Mouse (Mus musculus): ENCODE measurements at regions not wholly inside any gene's neighbourhood (a gene's known extent, or its start where the extent isn't known, plus 50 kb on each side); places are given as distances from the start of the nearest gene placed in this dataset.

DNA sequence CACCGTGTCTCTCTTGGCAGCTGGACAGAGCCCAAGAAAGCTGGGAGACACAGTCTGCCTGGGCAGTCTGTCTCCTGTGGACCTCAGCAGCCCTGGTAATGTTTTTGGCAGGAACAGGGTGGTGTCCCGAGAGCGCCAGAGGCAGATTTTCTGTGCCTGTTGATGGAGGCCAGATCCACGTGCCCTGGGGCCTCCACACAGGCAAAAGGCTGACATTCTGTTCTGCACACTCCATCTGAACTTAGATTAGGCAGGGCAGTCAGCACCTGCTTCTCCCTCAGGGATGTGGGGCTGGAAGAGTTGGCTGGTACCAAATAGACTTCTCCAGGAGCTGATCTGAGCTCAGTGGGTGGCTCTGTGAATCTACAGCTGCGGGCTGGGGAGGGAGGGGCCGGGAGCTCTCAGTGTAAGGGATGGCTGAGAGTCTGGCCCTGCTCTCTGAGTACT, 83.8 kb downstream of the Gadd45g start:
- DNase-seq (ENCODE audit: low spot score in 2 of 2), result peak in 1 of 2 experiments; percentile 34

- DNase-seq (ENCODE audit: low spot score in 2 of 2), result peak in 1 of 2 experiments; percentile 54
Observed at GRCm38 (mm10) chr13:51930931-51931330, 84.5 kb downstream of the Gadd45g start.

DNA sequence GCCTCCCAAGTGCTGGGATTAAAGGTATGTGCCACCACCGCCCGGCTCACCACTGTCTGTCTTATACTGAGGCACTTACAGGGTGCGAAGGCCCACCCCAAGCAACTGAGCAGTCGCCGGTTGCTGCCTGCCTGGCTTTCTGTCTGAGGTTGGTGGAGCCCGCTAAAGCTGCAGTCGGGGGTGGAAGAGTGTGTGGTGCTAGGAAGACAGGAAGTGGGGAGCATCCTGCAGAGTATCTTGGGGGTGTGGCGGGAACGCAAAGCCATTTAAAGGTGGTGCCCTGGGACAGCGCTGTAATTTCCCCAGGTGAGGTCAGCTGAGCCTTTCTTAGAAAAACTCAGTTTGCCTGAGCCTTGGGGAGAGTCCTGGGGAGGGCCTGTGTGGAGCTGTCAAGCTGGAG, 89.3 kb downstream of the Gadd45g start:
- no peak for DNase-seq (ENCODE audit: low spot score in 2 of 2)

DNA sequence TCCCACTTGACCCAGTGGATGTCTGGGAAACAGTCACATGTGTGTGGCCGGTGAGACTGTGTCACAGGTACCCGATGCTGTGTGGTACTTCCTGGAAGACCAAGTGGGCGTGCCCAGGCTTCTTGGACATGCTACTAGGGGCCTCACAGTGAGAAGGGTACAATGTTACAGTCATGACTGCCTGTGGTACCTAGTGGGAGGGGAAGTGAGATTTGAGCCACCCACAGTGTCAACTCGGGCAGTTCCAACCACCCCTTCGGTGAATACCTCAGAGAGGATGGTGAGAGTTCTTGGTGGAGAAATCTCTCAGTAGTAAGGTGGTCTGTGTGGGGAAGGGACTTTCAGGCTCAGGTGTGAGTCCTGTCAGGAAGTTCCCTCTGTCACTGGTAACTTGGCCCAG, 90.0 kb downstream of the Gadd45g start:
- no peak for DNase-seq (ENCODE audit: low spot score in 2 of 2)

DNA sequence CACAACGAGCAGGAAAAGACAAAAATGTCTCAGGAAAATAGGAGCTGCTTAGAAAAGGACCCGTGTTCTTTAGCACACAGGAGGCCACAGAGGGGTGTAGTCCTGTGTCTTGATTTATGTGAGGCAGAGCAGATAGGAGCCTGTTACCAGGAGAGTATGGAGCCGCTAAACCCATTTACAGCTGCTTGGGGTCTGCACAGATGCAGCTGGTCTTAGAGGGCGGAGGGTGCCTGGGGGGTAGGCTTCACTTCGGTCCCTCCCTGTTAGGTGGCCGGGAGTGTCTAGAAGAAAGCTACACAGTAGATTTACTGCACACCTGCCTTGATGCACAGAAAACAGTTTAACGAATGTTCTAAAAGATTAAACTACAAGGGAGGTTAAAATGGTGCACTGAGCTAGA, 91.4 kb downstream of the Gadd45g start:
- DNase-seq (ENCODE audit: low spot score in 2 of 2), result no peak

- no peak for DNase-seq (ENCODE audit: low spot score in 2 of 2)
Observed at GRCm38 (mm10) chr13:51939262-51939661, 92.8 kb downstream of the Gadd45g start.

- no peak for DNase-seq (ENCODE audit: low spot score in 2 of 2)
Observed at GRCm38 (mm10) chr13:51939715-51940114, 93.2 kb downstream of the Gadd45g start.

DNA sequence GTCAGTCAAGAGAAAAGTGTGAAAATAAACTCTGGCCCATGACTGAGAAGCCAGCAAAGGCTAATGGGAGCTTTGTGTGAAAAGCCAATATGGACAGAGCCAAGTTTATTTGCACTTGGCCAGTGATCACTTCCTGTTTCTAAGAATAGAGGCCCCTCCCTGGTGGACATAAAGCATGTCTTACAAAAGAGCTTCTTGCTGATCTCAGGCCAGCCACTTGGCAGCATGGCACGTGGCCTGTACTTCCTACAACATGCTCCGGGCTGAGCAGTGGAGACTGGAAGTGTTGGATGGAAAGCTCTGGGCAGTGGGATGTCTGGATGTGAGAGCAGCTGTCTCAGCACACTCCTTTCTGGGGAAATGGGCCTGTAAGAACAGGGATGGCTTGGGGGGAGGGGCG, 99.7 kb downstream of the Gadd45g start:
- no peak for DNase-seq (ENCODE audit: low spot score in 2 of 2)

DNA sequence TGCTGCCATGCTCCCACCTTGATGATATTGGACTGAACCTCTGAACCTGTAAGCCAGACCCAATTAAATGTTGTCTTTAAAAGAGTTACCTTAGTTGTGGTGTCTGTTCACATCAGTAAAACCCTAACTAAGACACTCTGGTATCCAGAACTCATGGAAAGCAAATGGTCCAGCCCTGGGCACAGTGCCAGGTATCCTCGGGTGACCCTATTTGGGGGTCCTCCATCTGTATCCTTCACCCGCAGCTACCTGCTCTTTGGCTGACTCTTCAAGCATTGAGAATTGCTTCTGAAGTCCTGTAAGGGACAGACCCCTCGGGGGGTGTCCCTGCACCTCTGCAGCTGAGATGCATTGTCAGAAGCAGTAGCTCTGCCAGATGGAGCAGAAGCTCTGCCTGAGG, 102.4 kb downstream of the Gadd45g start:
- no peak for DNase-seq (ENCODE audit: low spot score in 2 of 2)

DNA sequence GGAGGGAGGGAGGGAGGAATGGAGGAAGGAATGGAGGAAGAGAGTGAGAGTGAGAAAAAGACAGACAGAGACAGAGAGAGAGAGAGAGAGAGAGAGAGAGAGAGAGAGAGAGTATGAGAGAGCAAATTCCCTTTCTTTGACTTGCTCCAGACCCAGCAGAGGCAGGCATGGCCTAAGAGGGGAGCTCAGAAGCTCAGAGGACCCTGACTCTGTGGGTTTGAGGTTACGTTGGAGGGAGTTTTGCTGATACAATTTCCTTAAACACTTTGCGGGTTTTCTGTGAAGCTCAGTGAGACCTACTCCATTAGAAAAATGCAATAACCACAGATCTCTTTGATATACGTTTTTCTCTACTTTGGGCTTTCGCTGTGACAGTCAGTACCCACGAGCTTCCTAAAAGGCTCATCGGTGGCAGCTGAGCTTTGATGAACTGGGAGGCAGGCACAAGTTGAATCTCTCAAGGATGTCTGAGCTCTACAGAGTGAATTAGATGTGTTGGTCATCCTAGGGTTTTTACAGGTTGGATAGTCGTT, 105.1 kb downstream of the Gadd45g start:
- DNase-seq (ENCODE audit: low spot score in 2 of 2), result no peak

DNA sequence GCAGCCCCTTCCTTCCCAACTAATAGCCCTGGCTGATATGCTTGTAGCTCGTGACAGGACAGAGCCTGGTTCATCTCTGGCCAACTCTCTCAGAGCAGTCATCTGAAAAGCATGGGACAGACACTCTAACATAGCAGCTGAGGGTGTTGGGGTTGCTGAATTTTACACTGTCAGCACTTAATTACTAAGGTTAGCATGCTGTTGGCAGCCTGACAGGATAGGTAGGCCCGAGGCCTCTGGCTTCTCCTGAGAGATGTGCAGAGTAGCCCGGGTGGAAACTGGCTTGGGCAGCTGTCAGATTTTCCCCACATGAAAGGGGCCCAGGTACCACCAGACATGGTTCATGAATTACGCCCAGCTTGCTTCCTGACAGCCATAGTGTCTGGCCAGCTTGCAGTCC, 106.6 kb downstream of the Gadd45g start:
- no peak for DNase-seq (ENCODE audit: low spot score in 2 of 2)

GRCm38 (mm10) chr13:51953569-51953968, 107.1 kb downstream of the Gadd45g start:
- DNase-seq (ENCODE audit: low spot score in 2 of 2), result no peak

- DNase-seq (ENCODE audit: low spot score in 2 of 2), result no peak
Observed at GRCm38 (mm10) chr13:51957101-51957500, 110.6 kb downstream of the Gadd45g start.

DNA sequence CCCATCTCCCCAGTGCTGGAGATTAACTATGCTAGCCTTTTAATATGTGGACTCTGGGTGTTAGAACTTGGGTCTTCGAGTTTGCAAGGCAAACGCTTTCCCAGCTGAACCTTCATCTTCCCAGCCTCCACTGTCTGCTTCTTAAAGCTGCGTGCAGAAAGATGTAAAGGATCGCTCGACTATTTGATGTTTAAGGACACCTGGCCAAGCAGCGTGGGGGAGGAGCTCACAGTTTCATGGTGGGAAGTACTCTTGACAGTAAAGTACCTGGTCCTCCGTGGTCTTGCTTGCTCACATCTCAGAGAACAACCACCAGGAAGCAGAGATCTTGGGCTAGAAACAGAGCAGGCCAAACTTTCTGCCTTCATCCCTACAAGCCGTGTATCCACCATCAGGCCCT, 113.1 kb downstream of the Gadd45g start:
- DNase-seq (ENCODE audit: low spot score in 2 of 2), result no peak

GRCm38 (mm10) chr13:51960262-51960661, 113.8 kb downstream of the Gadd45g start:
- peak; percentile 5 to 51 for DNase-seq (ENCODE audit: low spot score in 2 of 2)

GRCm38 (mm10) chr13:51962191-51962611, 115.7 kb downstream of the Gadd45g start:
- DNase-seq (ENCODE audit: low spot score in 2 of 2), result no peak

DNA sequence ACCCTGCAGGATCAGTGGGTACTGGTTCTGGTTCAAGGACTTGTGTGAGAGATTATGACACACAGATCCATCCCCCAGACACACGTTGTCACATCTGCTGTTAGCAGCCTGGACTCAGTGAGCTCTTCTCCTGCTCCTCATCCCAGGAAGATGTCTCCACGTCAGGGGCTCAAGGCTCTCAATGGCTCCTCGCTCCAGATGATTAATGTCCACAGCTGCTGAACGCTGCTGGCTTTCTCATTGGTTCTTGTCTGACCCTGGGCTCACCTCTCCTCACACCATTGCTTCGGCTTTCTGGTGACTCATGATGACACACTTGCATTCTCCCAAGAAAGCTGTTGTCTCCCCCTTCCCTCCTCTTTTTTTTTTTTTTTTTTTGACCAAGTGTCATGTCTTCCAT, 116.2 kb downstream of the Gadd45g start:
- DNase-seq (ENCODE audit: low spot score in 2 of 2), result no peak

DNA sequence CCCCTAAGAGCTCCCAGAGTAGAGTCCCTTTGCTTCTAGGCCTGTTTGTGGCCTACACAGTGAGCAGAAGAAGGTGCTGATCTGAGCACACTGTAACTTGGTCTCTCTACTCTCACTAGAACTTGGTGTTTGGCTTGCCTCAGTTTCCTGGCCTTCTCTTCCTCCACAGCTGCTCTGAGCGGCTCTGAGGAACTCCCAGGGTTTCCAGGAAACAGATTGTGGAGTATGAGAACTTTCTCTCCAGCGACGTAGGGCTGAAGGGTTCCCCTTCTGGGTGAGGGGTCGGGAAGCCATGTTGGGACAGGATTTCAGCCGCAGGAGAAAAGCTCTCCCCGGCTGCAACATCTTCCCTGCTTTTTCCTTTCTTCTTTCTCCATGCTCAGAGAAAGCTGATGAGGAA, 117.5 kb downstream of the Gadd45g start:
- no peak for DNase-seq (ENCODE audit: low spot score in 2 of 2)

DNA sequence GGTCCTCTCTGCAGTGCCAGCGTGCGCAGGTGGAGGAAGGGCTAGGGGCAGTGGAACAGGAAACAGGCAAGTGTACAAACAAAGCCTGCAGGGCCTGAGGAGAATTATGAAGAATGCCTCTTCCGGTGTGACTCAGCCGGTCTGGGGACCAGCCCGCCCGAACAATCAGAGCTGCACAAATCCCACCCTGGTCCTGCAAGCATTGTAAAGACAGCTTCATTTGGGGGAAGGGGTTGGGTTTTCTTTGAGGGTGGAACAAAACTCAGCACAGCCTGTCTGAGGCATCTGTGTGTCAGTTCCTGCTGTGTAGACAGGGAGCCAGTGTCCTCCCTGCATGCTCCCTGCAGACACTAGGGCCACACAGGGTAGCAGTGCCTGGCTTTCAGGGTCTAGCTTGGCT, 117.9 kb downstream of the Gadd45g start:
- DNase-seq (ENCODE audit: low spot score in 2 of 2), result no peak

DNA sequence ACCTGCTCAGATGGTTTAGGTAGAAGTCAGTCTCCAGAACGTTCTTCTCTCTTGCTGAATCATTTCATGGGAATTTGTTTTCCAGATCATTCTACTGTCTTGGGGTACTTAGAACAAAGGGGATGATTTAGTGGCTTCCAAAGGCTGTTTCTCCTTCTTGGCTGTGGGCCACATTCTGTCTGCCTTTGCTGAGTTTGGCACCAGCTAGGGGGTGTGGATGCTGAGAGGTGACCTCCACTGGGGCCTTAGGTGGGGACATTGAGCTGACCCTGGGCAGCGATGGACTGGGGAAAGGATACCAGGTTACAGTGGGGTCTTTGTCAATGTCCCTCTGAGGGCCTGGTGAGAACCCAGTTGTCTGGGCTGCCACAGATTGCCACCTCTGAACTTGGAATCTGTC, 118.4 kb downstream of the Gadd45g start:
- DNase-seq (ENCODE audit: low spot score in 2 of 2), result no peak

- DNase-seq (ENCODE audit: low spot score in 2 of 2), result no peak
Observed at GRCm38 (mm10) chr13:51968103-51968502, 121.6 kb downstream of the Gadd45g start.

GRCm38 (mm10) chr13:51968796-51969195, 122.3 kb downstream of the Gadd45g start:
- no peak for DNase-seq (ENCODE audit: low spot score in 2 of 2)

DNA sequence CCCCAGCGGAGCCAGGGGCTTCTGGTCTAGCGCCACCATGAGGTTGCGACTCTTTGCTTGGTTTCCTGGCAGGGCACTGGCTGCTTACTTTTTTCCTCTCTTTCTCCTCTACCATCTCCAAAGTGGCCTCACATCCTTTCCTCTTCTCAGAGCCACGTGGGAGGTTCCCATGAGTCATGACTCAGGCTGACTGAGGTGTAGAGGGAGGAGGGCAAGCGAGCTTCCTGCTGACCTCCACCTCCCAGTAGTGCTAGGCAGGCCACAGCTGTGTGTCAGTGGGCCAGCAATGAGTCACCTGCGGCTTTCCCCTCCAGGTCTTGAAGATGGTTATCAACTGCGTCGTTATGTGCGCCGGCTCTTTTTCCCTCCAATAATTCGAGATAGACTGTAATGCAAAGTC, 123.6 kb downstream of the Gadd45g start:
- DNase-seq (ENCODE audit: low spot score in 2 of 2), result peak in 1 of 2 experiments; percentile 37

DNA sequence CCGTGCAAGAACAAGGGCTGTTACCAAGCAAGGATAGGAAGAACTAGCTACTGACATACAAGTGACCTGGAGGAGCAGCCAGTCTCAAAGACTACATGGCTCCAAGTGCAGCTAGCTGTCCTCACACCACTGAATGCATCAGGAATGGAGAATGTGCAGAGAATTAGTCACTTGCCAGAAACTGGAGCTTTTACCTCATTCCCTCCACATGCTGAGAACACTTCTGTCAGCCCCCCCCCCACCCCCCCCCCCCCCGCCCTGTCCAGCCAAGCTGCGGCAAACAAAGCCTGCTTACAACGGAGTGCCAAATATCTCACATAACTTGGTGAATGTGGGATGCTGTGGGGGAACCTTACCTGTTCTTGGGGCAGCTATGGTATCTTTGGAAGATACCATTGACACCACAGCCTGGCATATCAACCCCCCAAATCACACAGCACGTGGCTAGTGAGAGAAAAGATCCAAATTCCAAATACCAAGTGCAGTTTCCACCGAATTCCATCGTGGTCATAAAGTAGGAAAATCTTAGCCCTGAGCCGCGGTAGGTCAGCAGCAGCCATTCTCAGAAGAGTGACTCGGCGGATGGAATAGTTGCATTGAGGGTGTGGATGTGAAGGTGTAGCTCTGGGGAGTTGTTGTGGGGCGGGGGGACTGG, 126.3 kb downstream of the Gadd45g start:
- DNase-seq (ENCODE audit: low spot score in 2 of 2), result no peak
